Mouse (Mus musculus) intestine, postnatal 0 days (tissue): ENCODE measurements around the gene Ripply1. TPM values are rescaled to one million over a fixed set of nuclear protein-coding genes. Genes with fewer than 3 reads are reported as not detected.
"Not testable (repeated sequence)": the region's sequence is repeated elsewhere in the genome, so short reads cannot be mapped to it uniquely, and the experiment has no call there.

Source experiments
- ATAC-seq: fragments of 200-750 bp; cut with Nextera tagmentation; 2 replicates; pipeline ENCODE4 v1.8.0; 2017; ENCODE audit warnings: mild to moderate bottlenecking, moderate TSS enrichment, moderate library complexity
- H3K27ac ChIP-seq: fragments of 300-500 bp; sonication (generic); 2 replicates; pipeline ENCODE4 v1.5.1; 2014; ENCODE audit warnings: mild to moderate bottlenecking, low read depth, low read length, moderate library complexity
- H3K27me3 ChIP-seq: fragments of 300-500 bp; sonication (generic); replicated peaks from 2 replicates; pipeline ENCODE4 v1.6.1; 2014; ENCODE audit warnings: low read length, mixed read lengths; ENCODE audit not compliant: control insufficient read depth, insufficient read depth
- H3K36me3 ChIP-seq: fragments of 300-500 bp; sonication (generic); 2 replicates; pipeline ENCODE4 v1.6.1; 2014; ENCODE audit warnings: mild to moderate bottlenecking, moderate library complexity; ENCODE audit not compliant: control insufficient read depth, insufficient read depth
- H3K4me1 ChIP-seq: fragments of 300-500 bp; sonication (generic); replicated peaks from 2 replicates; pipeline ENCODE4 v1.6.1; 2014; ENCODE audit warnings: antibody characterized with exemption, low read length, mixed read lengths; ENCODE audit not compliant: control insufficient read depth, insufficient read depth
- H3K4me2 ChIP-seq: fragments of 300-500 bp; sonication (generic); replicated peaks from 2 replicates; pipeline ENCODE4 v1.6.1; 2014; ENCODE audit warnings: low read depth, mild to moderate bottlenecking, moderate library complexity
- H3K4me3 ChIP-seq: fragments of 300-500 bp; sonication (generic); 2 replicates; pipeline ENCODE4 v1.5.1; 2014; ENCODE audit warnings: low read depth, low read length
- H3K9ac ChIP-seq: fragments of 300-500 bp; sonication (generic); 2 replicates; pipeline ENCODE4 v1.6.1; 2014; ENCODE audit warnings: mild to moderate bottlenecking, low read depth, low read length
- H3K9me3 ChIP-seq: fragments of 300-500 bp; sonication (generic); 2 replicates; pipeline ENCODE4 v1.6.1; 2016; ENCODE audit warnings: mixed run types; ENCODE audit not compliant: control insufficient read depth
- CTCF ChIP-seq: sonication (generic); IDR thresholded peaks from 2 replicates; pipeline ENCODE4 v1.5.1; 2016; ENCODE audit warnings: low read depth, mild to moderate bottlenecking, control low read depth, antibody characterized with exemption, moderate library complexity
- WGBS: fragments of 180-500 bp; shearing (Covaris S2); extraction: QIAGEN DNeasy Blood & Tissue Kit; methylation state at CpG from one replicate; pipeline ENCODE4 v1.1.7; 2014; 5-methylcytosine and 5-hydroxymethylcytosine counted together
- polyA plus RNA-seq: library from polyadenylated mRNA; unstranded; fragments of >200 nt; fragmentation: Nextera tagmentation; extraction: Ambion mirVana; gene quantifications from 2 replicates; pipeline ENCODE4 v1.2.1, GENCODE M21; 2015

Ripply1 gene
- polyA plus RNA-seq, 1 experiment from 2014 or later: not detected

DNA sequence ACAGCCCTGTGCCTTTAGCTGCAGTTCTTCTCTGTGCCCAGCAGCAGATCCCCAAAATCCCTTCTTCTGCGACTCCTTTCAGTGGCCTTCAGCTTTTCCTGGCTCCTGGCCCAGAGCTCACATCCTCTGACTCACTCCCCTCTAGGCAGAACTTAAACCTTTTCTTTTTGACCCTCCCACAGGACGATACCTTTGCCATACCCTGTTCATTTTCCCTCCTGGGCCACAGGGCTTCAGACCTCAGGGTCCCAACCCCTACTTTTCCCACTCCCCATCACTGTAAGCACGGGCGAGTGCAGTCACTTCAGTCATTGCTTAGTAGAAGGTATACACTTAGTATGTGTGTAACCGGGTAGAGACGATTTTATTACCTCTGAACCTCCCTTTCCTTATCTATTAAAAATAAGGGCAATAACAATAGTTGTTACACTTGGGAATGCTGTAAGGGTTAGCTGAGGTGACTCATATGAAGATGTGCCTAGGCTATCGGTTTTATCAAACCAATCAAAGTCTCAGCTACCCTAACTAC is 7.0 kb downstream of the Ripply1 start:
- Histone ChIP-seq H3K4me2 (peak overlapping the region; percentile 40), H3K27ac (no peak overlapping the region), H3K27me3 (no peaks in the 10 kb centered on the region), H3K36me3 (no peaks in the 10 kb centered on the region), H3K9me3 (no peaks in the 10 kb centered on the region), H3K4me3 (no peak overlapping the region), H3K9ac (no peak overlapping the region), H3K4me1 (no peaks in the 10 kb centered on the region)
- TF ChIP-seq CTCF: no peak
- WGBS: 45% methylated on average over 7 of the region's 7 CpGs
- peak; percentile 36; the same call in 1 of the 2 replicates for ATAC-seq

DNA sequence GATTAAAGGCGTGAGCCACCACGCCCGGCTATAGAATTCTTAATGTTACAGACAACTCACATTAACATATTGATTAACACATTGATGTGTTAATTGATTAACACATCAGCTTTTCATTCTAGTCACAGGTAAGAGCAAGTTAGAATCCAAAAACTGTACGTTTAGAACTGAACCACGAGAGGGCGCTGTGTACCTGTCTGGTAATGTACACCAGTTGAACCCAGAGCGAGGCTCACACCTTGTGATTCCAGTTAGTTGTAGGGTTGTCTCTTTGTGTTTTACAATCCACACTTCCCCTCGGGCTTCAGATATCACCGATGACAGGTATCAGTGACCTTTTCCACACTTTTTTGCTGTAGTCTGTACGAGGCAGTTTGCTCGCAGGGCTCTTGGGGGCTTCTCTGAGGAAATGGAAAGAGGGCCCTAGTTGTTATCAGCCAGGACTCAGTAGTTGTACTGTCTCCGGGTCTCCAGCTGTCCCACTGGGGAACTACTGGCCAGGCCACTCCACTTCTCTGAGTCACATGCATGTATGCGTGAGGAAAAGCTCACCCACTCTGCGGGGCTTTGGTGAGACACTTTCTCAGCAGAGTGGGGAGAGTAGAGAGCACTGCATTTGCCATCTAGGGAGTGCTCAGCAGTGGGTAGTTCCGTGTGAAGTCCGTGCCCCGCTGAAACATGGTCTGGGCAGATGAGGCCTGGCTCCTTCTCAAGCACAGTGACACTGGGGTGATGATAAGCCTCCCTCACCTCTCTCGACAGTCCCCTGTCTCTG is 7.7 kb downstream of the Ripply1 start:
- H3K27ac ChIP-seq: no peak overlapping the region
- no peak overlapping the region for H3K9ac ChIP-seq
- no peaks in the 10 kb centered on the region for H3K36me3 ChIP-seq
- 38% methylated on average over 18 of the region's 18 CpGs for WGBS
- H3K4me1 ChIP-seq: no peaks in the 10 kb centered on the region
- H3K4me2 ChIP-seq: peak overlapping the region; percentile 40
- H3K4me3 ChIP-seq: no peak overlapping the region
- H3K9me3 ChIP-seq: no peaks in the 10 kb centered on the region
- peak; percentile 64 for ATAC-seq
- TF ChIP-seq CTCF: peak; percentile 83
- H3K27me3 ChIP-seq: no peaks in the 10 kb centered on the region

DNA sequence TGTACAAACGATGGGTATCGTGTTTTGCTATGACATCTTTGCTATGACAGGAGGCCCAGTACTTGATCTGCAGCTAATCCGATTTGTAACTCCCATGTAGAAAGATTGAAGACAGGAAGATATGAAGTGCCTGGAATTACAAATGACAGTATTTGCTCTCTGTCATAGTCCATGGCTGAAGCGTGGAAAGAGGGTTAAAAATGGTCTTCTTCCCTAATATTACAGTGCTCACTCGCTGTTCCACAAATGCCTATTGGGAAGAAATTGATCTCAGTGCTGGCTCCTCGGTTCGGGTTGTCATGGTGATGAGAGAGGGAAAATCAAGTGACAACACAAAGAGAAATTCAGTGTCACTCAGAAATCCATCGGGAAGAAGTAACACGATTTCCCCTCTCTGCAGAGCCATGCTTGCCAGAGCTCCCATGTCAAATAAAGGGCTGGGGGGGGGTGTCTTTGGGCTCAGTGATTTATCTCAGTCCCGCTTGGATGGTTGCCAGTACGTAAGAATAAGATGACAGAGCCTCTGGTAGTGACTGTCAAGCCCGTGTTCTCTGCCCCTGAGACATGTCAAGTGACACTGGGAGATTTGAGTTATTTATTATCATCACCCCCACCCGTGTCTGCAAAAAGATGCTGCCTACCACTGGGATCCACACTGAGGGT is 12.0 kb downstream of the Ripply1 start:
- ATAC-seq: no peak
- Histone ChIP-seq H3K4me3 (no peak overlapping the region), H3K36me3 (no peaks in the 10 kb centered on the region), H3K4me1 (no peaks in the 10 kb centered on the region), H3K9me3 (no peaks in the 10 kb centered on the region), H3K4me2 (no peak overlapping the region), H3K27me3 (no peaks in the 10 kb centered on the region), H3K27ac (no peak overlapping the region), H3K9ac (no peak overlapping the region)
- 71% methylated on average over 13 of the region's 13 CpGs for WGBS
- no peak for TF ChIP-seq CTCF

DNA sequence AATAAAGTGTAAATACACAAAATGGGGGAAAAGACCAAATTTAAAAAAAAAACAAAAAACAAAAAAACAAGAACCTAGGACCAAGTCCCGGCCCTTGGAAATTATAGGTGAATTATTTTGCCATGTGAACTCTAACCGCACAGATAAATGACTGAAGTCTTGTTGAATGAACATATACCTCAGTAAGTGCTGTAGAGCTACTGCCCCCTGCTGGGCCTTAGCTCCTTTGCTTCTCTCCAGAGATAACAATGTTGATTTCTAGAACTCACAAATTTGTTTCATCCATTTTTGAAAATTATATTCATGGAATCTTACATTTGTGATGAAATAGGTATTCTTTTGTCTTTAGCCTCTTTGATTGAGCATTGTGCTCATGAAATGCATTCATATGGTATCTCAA is 19.6 kb downstream of the Ripply1 start:
- no peaks in the 10 kb centered on the region for H3K27me3 ChIP-seq
- H3K4me3 ChIP-seq: no peak overlapping the region
- ATAC-seq: no peak
- WGBS: 71% methylated on average over 2 of the region's 2 CpGs
- no peaks in the 10 kb centered on the region for H3K36me3 ChIP-seq
- H3K9ac ChIP-seq: no peak overlapping the region
- no peaks in the 10 kb centered on the region for H3K4me1 ChIP-seq
- no peak overlapping the region for H3K4me2 ChIP-seq
- H3K27ac ChIP-seq: no peak overlapping the region
- no peaks in the 10 kb centered on the region for H3K9me3 ChIP-seq
- TF ChIP-seq CTCF: peak; percentile 71

DNA sequence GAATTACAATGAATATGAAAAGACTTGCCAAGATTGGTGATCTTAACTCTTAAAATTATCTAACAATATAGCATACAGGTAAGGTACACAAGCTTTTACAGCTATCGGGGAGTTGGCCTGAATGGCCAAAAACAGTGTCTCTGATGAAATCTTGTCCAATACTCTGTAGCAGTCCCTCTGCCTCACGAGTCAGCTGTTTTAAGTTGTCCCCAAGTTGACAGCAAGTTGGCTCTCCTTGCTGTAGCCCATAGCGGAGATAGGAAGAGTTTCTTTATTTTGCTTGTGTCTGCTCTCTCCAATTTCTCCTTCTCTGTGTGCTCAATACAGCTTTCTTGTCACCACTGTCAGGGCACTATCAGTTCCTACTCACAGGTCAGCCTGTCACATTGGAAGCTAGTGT is 23.5 kb downstream of the Ripply1 start:
- not testable (repeated sequence) for H3K4me2 ChIP-seq, H3K27ac ChIP-seq, H3K4me3 ChIP-seq, ATAC-seq, H3K27me3 ChIP-seq, H3K9me3 ChIP-seq, H3K4me1 ChIP-seq, H3K36me3 ChIP-seq, H3K9ac ChIP-seq
- WGBS: 78% methylated on average over 3 of the region's 3 CpGs

DNA sequence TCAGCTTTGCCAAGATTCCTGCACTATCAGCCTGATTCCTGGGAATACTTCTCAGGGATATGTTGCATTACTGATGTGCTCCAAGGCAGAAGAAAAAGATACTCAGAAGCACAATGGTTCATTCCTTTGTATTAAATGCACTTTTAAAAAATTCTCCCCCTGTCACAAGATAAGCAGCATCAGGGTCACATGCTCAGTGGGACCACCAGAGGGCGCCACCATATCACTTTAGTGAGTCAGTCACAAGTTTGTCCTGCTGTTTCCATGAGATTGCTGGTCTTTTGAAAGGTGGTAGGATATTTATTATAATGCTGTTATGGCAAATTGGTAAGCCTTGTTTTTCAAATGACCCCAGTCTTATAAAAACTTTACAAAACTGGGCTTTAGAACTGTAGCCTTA is 30.3 kb downstream of the Ripply1 start:
- 3% methylated on average over 1 of the region's 1 CpGs for WGBS
- ATAC-seq: no peak

More for the DNA sequence above, 30.3 kb downstream of the Ripply1 start:
- H3K4me1 ChIP-seq: no peaks in the 10 kb centered on the region
- no peaks in the 10 kb centered on the region for H3K36me3 ChIP-seq
- H3K4me3 ChIP-seq: no peak overlapping the region
- H3K27ac ChIP-seq: no peak overlapping the region
- H3K9ac ChIP-seq: no peak overlapping the region
- no peaks in the 10 kb centered on the region for H3K9me3 ChIP-seq
- TF ChIP-seq CTCF: peak; percentile 74
- H3K4me2 ChIP-seq: no peak overlapping the region
- H3K27me3 ChIP-seq: no peaks in the 10 kb centered on the region
